Mouse (Mus musculus) spleen, postnatal 36 days (tissue): ENCODE results near the gene Sgpl1.

Experiments used
- DNase-seq, 2 experiments: peaks; one replicate each; pipeline ENCODE4 v3.0.0; 2022; ENCODE audit warnings: low spot score in 2 of 2, mixed read lengths in 1 of 2

Sgpl1 gene

GRCm38 (mm10) chr10:61147157-61148040, at the start of gene Sgpl1:
TSS of gene Sgpl1 (minus strand) at chr10:61147703.
- peak; percentile 89 to 90 for DNase-seq

- no peak for DNase-seq
Observed at GRCm38 (mm10) chr10:61195718-61196291, 48.3 kb upstream of the Sgpl1 start.

- DNase-seq: no peak
Observed at GRCm38 (mm10) chr10:61195216-61195615, 47.7 kb upstream of the Sgpl1 start.

- no peak for DNase-seq
Observed at GRCm38 (mm10) chr10:61194611-61195010, 47.1 kb upstream of the Sgpl1 start.

- DNase-seq: no peak
Observed at GRCm38 (mm10) chr10:61188010-61188409, 40.5 kb upstream of the Sgpl1 start.

- DNase-seq: no peak
Observed at GRCm38 (mm10) chr10:61187001-61187400, 39.5 kb upstream of the Sgpl1 start.

- no peak for DNase-seq
Observed at GRCm38 (mm10) chr10:61179927-61180326, 32.4 kb upstream of the Sgpl1 start.

- DNase-seq: no peak
Observed at GRCm38 (mm10) chr10:61178687-61179086, 31.2 kb upstream of the Sgpl1 start.

- DNase-seq: no peak
Observed at GRCm38 (mm10) chr10:61177751-61178150, 30.2 kb upstream of the Sgpl1 start.

GRCm38 (mm10) chr10:61176221-61176790, 28.8 kb upstream of the Sgpl1 start:
- no peak for DNase-seq

- no peak for DNase-seq
Observed at GRCm38 (mm10) chr10:61175442-61176204, 28.1 kb upstream of the Sgpl1 start.

- no peak for DNase-seq
Observed at GRCm38 (mm10) chr10:61174711-61175441, 27.4 kb upstream of the Sgpl1 start.

- DNase-seq: no peak
Observed at GRCm38 (mm10) chr10:61172496-61172895, 25.0 kb upstream of the Sgpl1 start.

- no peak for DNase-seq
Observed at GRCm38 (mm10) chr10:61171654-61172053, 24.2 kb upstream of the Sgpl1 start, which contains the start of gene Tbata. TSS of gene Tbata (plus strand) at chr10:61171954.

- no peak for DNase-seq
Observed at GRCm38 (mm10) chr10:61168393-61168792, 20.9 kb upstream of the Sgpl1 start.

- no peak for DNase-seq
Observed at GRCm38 (mm10) chr10:61167333-61168096, 20.0 kb upstream of the Sgpl1 start.

GRCm38 (mm10) chr10:61162366-61162765, 14.9 kb upstream of the Sgpl1 start:
- no peak for DNase-seq

- DNase-seq: no peak
Observed at GRCm38 (mm10) chr10:61160671-61161070, 13.2 kb upstream of the Sgpl1 start.

- no peak for DNase-seq
Observed at GRCm38 (mm10) chr10:61160089-61160488, 12.6 kb upstream of the Sgpl1 start.

GRCm38 (mm10) chr10:61158594-61158993, 11.1 kb upstream of the Sgpl1 start:
- DNase-seq: no peak

- no peak for DNase-seq
Observed at GRCm38 (mm10) chr10:61156453-61156852, 8.9 kb upstream of the Sgpl1 start.
